Mouse (Mus musculus) 3T3-L1 (cell line): ENCODE data around the gene Gm6526.
"Not testable (repeated sequence)": the region's sequence is repeated elsewhere in the genome, so short reads cannot be mapped to it uniquely, and the experiment has no call there.

Source experiments
- DNase-seq: peaks from one replicate; pipeline ENCODE4 v3.0.0-alpha.2; 2015; ENCODE audit warnings: low read depth, low spot score

The Gm6526 gene

GRCm38 (mm10) chr14:43747566-43747965, at the start of gene Gm6526:
Gm6526 (plus strand) TSS chr14:43747866.
- DNase-seq = not testable (repeated sequence)

GRCm38 (mm10) chr14:43727385-43727784, 20.3 kb upstream of the Gm6526 start, which contains the start of gene Gm16506:
Gm16506 (minus strand) TSS chr14:43727485.
- not testable (repeated sequence) for DNase-seq

DNA sequence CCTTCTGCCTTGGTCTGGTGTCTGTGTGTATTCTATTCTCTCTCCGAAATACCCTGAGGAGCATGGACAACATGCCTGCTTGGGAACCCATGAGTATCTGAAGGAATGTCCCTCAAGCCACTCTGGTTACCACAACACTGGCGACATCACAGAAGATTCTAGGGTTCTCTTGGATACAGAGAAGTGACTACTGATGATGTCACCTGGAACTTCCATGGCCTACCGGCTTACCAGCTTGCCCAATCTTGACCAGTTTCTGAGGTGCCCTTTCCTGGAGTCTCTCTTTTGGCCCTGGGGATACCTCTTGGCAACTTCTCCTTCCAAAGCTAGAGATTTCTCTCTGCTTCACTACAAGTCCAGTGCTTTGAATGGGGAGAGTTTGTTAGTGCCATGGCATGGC, 37.0 kb downstream of the Gm6526 start, which contains the start of gene Gm8180:
Gm8180 (minus strand) TSS at position 101 of the 400 bp plus-strand sequence.
- not testable (repeated sequence) for DNase-seq

- DNase-seq = peak; percentile 24
Measured at GRCm38 (mm10) chr14:43793811-43794210, 46.1 kb downstream of the Gm6526 start.

- no peak for DNase-seq
Measured at GRCm38 (mm10) chr14:43796069-43796904, 48.6 kb downstream of the Gm6526 start.

DNA sequence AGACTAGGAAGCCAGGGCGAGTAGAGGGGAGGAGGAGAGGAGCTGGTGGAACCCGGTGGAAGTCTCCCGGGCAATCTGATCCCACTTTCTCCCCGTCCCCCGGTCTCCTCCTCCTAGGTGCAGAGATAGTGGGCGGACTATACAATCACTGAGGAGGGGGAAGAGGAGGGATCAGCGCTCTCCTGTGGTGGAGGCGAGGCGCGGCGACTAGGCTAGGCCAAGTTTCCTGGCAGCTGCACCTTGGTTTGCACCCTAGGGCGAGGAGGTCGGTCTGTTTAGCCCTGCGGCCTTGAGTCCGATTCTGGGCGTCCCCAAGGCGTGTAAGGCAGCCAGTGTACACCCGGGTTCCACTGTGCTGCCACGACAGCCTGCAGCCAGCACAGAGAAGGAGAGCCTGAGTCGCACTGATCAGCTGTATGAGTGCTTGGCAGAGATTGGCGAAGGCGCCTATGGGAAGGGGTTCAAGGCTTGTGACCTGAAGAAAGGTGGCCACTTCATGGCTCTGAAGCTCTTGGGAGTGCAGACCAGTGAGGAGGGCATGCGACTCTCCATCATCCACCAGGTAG, 49.3 kb downstream of the Gm6526 start:
- DNase-seq = not testable (repeated sequence)

DNA sequence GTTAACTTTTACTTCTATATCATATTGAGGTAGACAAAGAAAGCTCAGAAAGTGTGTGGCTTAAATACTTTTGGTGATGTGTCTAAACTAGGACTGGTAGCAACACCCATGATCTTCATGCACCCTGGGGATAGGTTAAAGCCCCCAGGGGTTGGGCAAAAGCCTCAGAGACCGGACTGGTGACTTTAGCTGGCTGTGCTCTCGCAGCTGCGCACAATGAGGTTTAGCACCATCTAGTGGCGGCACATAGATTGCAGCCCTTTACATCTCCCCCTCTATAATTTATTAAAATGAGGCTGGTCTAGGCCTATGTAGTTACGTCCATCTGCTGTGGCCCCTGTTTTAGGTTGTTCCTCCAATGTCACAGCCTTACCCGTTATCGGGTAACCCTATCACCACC, 56.8 kb downstream of the Gm6526 start:
- DNase-seq = not testable (repeated sequence)
